8 mouse cellular contexts compared by ENCODE assay signal in the genomic region with DNA sequence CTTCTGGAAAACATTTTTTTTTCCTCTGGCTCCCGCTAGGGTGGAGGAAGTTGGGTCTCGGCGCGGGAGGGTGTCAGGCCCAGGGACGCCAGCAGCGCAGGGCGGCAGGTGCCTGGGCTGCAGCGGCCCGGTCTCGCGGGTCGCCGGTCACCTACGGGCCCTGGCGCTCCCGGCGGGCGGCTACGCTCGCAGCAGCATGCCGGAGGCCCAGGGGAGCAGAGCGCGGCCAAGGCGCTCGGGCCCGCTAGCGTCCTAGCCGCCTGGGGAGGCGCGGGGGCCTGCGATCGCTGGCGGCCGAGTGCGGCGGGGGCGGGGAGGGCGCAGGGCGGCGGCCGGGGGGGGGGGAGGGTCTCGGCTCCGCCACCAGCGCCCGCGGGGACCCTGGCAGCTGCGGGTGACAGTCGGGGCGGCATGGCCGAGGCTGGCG. TPM values are rescaled to one million over a fixed set of nuclear protein-coding genes. Genes with fewer than 3 reads are reported as not detected.
DNase-seq lines count a peak whose midpoint lies in the region; ATAC-seq and TF ChIP-seq lines count a peak whose summit lies in the region.

No protein-coding gene starts in this region.

- no peaks in the 10 kb centered on the region for H3K36me3 ChIP-seq in ES-Bruce4 (ENCODE audit: control insufficient read depth, insufficient read depth, low read length, poor library complexity, severe bottlenecking)
- no peaks in the 10 kb centered on the region for H3K36me3 ChIP-seq in forebrain, embryonic 11.5 days (ENCODE audit: control insufficient read depth, insufficient read depth, low read length)
- H3K36me3 ChIP-seq in heart, embryonic 16.5 days (ENCODE audit: control insufficient read depth, insufficient read depth) = no peaks in the 10 kb centered on the region
- H3K36me3 ChIP-seq in lung, embryonic 14.5 days (ENCODE audit: insufficient read depth) = no peaks in the 10 kb centered on the region
- H3K36me3 ChIP-seq in neural tube, embryonic 14.5 days (ENCODE audit: control insufficient read depth, insufficient read depth, low read length) = no peaks in the 10 kb centered on the region
- no peaks in the 10 kb centered on the region for H3K36me3 ChIP-seq in thymus, adult 2 months (ENCODE audit: control insufficient read depth, insufficient read depth, low read length)

- peak overlapping the region; percentile 96; the same call in 1 of the 2 replicates for H3K27ac ChIP-seq in ES-Bruce4 (ENCODE audit: insufficient read depth, low read length)
- peak overlapping the region; percentile 92 for H3K27ac ChIP-seq in forebrain, embryonic 11.5 days (ENCODE audit: low read depth, low read length)
- H3K27ac ChIP-seq in heart, embryonic 16.5 days (ENCODE audit: low read length) = peak overlapping the region; percentile 99
- peak overlapping the region; percentile 92 for H3K27ac ChIP-seq in lung, embryonic 14.5 days (ENCODE audit: low read depth)
- peak overlapping the region; percentile 95 for H3K27ac ChIP-seq in neural tube, embryonic 14.5 days (ENCODE audit: low read depth, low read length)
- peak overlapping the region; percentile 91 for H3K27ac ChIP-seq in thymus, adult 2 months (ENCODE audit: control insufficient read depth, insufficient read depth, low read length)

- no peak for TF ChIP-seq CTCF in ES-Bruce4 (IDR thresholded peaks at IDR 0.05; ENCODE audit: low read depth, low read length)
- peak; percentile 34; the same call in 1 of the 2 replicates for TF ChIP-seq CTCF in lung, embryonic 14.5 days (IDR thresholded peaks at IDR 0.05; ENCODE audit: low read depth)
- TF ChIP-seq CTCF in thymus, adult 2 months (IDR thresholded peaks at IDR 0.05; ENCODE audit: borderline replicate concordance, control insufficient read depth, extremely low read depth, insufficient read depth, low read length, poor library complexity) = no peak

- H3K9me3 ChIP-seq in ES-Bruce4 (replicated peaks; ENCODE audit: control insufficient read depth, insufficient read depth, low read length, poor library complexity, severe bottlenecking) = no peaks in the 10 kb centered on the region
- H3K9me3 ChIP-seq in forebrain, embryonic 11.5 days (ENCODE audit: control insufficient read depth, low read length) = no peaks in the 10 kb centered on the region
- no peaks in the 10 kb centered on the region for H3K9me3 ChIP-seq in heart, embryonic 16.5 days (replicated peaks; ENCODE audit: control insufficient read depth, low read length)
- H3K9me3 ChIP-seq in lung, embryonic 14.5 days (ENCODE audit: low read depth, low read length) = no peaks in the 10 kb centered on the region
- no peaks in the 10 kb centered on the region for H3K9me3 ChIP-seq in neural tube, embryonic 14.5 days (ENCODE audit: control insufficient read depth, low read length)

- peak overlapping the region; percentile 98 for H3K9ac ChIP-seq in ES-Bruce4 (ENCODE audit: low read depth, poor library complexity, severe bottlenecking)
- peak overlapping the region; percentile 95 for H3K9ac ChIP-seq in forebrain, embryonic 11.5 days (ENCODE audit: low read length)
- peak overlapping the region; percentile 94 for H3K9ac ChIP-seq in heart, embryonic 16.5 days (ENCODE audit: low read length)
- peak overlapping the region; percentile 84 for H3K9ac ChIP-seq in lung, embryonic 14.5 days
- H3K9ac ChIP-seq in neural tube, embryonic 14.5 days (replicated peaks; ENCODE audit: low read depth, low read length) = peak overlapping the region; percentile 95

- under 1% methylated on average over 24 of the region's 51 CpGs for WGBS in forebrain, embryonic 11.5 days
- under 1% methylated on average over 31 of the region's 51 CpGs for WGBS in heart, embryonic 16.5 days
- WGBS in lung, embryonic 14.5 days = 0% methylated on average over 35 of the region's 51 CpGs
- 0% methylated on average over 16 of the region's 51 CpGs for WGBS in neural tube, embryonic 14.5 days
- WGBS in thymus, adult 2 months = 1% methylated on average over 48 of the region's 51 CpGs

- TF ChIP-seq EP300 in ES-Bruce4 (IDR thresholded peaks at IDR 0.05; ENCODE audit: insufficient read depth, low read depth, low read length) = no peak

- H3K4me1 ChIP-seq in ES-Bruce4 (ENCODE audit: control insufficient read depth, insufficient read depth, low read length) = peaks cover 1% of the 10 kb centered on the region
- peaks cover 3% of the 10 kb centered on the region for H3K4me1 ChIP-seq in forebrain, embryonic 11.5 days (replicated peaks; ENCODE audit: control insufficient read depth, insufficient read depth, low read length)
- peaks cover 27% of the 10 kb centered on the region for H3K4me1 ChIP-seq in heart, embryonic 16.5 days (ENCODE audit: control insufficient read depth, insufficient read depth, low read length)
- H3K4me1 ChIP-seq in lung, embryonic 14.5 days (ENCODE audit: insufficient read depth) = peaks cover 15% of the 10 kb centered on the region
- H3K4me1 ChIP-seq in neural tube, embryonic 14.5 days (ENCODE audit: control insufficient read depth, insufficient read depth, low read length) = peaks cover 21% of the 10 kb centered on the region
- peaks cover 12% of the 10 kb centered on the region for H3K4me1 ChIP-seq in thymus, adult 2 months (replicated peaks; ENCODE audit: control insufficient read depth, insufficient read depth, low read length)

- H3K27me3 ChIP-seq in ES-Bruce4 (ENCODE audit: control insufficient read depth, insufficient read depth, low read length, poor library complexity, severe bottlenecking) = no peaks in the 10 kb centered on the region
- H3K27me3 ChIP-seq in forebrain, embryonic 11.5 days (ENCODE audit: control insufficient read depth, insufficient read depth, low read length) = no peaks in the 10 kb centered on the region
- no peaks in the 10 kb centered on the region for H3K27me3 ChIP-seq in heart, embryonic 16.5 days (ENCODE audit: control insufficient read depth, insufficient read depth, low read length)
- no peaks in the 10 kb centered on the region for H3K27me3 ChIP-seq in lung, embryonic 14.5 days (ENCODE audit: insufficient read depth, low read length)
- no peaks in the 10 kb centered on the region for H3K27me3 ChIP-seq in neural tube, embryonic 14.5 days (ENCODE audit: control insufficient read depth, insufficient read depth, low read length)
- H3K27me3 ChIP-seq in thymus, adult 2 months (ENCODE audit: control insufficient read depth, insufficient read depth, low read length) = no peaks in the 10 kb centered on the region

- TF ChIP-seq POLR2A in ES-Bruce4 (IDR thresholded peaks at IDR 0.05; ENCODE audit: insufficient read depth, low read length) = no peak
- peak; percentile 67; the same call in 1 of the 2 replicates for TF ChIP-seq POLR2A in thymus, adult 2 months (IDR thresholded peaks at IDR 0.05; ENCODE audit: control insufficient read depth, extremely low read depth, insufficient read depth, low read length, poor library complexity)

- H3K4me3 ChIP-seq in ES-Bruce4 (ENCODE audit: low read depth, low read length) = peak overlapping the region; percentile 98
- peak overlapping the region; percentile 88 for H3K4me3 ChIP-seq in forebrain, embryonic 11.5 days (ENCODE audit: low read depth, low read length)
- peak overlapping the region; percentile 92 for H3K4me3 ChIP-seq in heart, embryonic 16.5 days (ENCODE audit: low read length)
- H3K4me3 ChIP-seq in lung, embryonic 14.5 days (ENCODE audit: low read depth, low read length) = peak overlapping the region; percentile 81
- H3K4me3 ChIP-seq in neural tube, embryonic 14.5 days (ENCODE audit: low read depth, low read length) = peak overlapping the region; percentile 86
- H3K4me3 ChIP-seq in thymus, adult 2 months (ENCODE audit: control insufficient read depth, insufficient read depth, low read length) = peak overlapping the region; percentile 98

- peak; percentile 64 for ATAC-seq in forebrain, embryonic 11.5 days (replicated peaks; ENCODE audit: low FRiP score)
- peak; percentile 57 for ATAC-seq in heart, embryonic 16.5 days (replicated peaks; ENCODE audit: extremely low read depth, insufficient read depth, low FRiP score)
- ATAC-seq in lung, embryonic 14.5 days (ENCODE audit: insufficient read depth) = peak; percentile 54
- ATAC-seq in neural tube, embryonic 14.5 days (ENCODE audit: low read depth) = peak; percentile 67

- peak overlapping the region; percentile 90 for H3K4me2 ChIP-seq in forebrain, embryonic 11.5 days (ENCODE audit: low read depth, low read length, severe bottlenecking)
- H3K4me2 ChIP-seq in heart, embryonic 16.5 days (ENCODE audit: low read depth, low read length) = peak overlapping the region; percentile 94
- H3K4me2 ChIP-seq in lung, embryonic 14.5 days = peak overlapping the region; percentile 96
- peak overlapping the region; percentile 77 for H3K4me2 ChIP-seq in neural tube, embryonic 14.5 days (ENCODE audit: low read depth, low read length)

- peak; percentile 59 for DNase-seq in c-Kit-negative CD71-positive TER-119-positive erythroid progenitor cells, embryonic 14.5 days (ENCODE audit: low read depth, low spot score)
- peak; percentile 78 for DNase-seq in forebrain, embryonic 11.5 days (ENCODE audit: low spot score)
- DNase-seq in kidney, postnatal 25 days = peak; percentile 76 to 89
- DNase-seq in lung, embryonic 14.5 days = peak; percentile 82
- DNase-seq in thymus, adult 2 months = peak; percentile 73

RNA-seq across cellular contexts. Expression of a gene that starts 0.3 kb away (rescaled TPM):
- polyA plus RNA-seq in ES-Bruce4 (2011; ENCODE audit: insufficient read depth, insufficient read length, low read depth, missing spikeins) = 15.9 and 25.9 TPM in 2 replicates
- 5.9 and 6.1 TPM in 2 replicates for polyA plus RNA-seq in forebrain, embryonic 11.5 days (2014; fragmentation: Nextera tagmentation; extraction: Ambion mirVana)
- 10.7 and 12.1 TPM in 2 replicates for polyA plus RNA-seq in heart, embryonic 16.5 days (2015; fragmentation: Nextera tagmentation; extraction: Ambion mirVana)
- 5.2 and 5.6 TPM in 2 replicates for polyA plus RNA-seq in lung, embryonic 14.5 days (2014; fragmentation: Nextera tagmentation; extraction: Ambion mirVana)
- 10.3 and 11.2 TPM in 2 replicates for polyA plus RNA-seq in neural tube, embryonic 14.5 days (2014; fragmentation: Nextera tagmentation; extraction: Ambion mirVana)
- 13.1 and 17.9 TPM in 2 replicates for polyA plus RNA-seq in thymus, adult 2 months (2012; rRNA removed)

RNA-seq across cellular contexts. Expression of a gene that starts 27.7 kb away (rescaled TPM):
- polyA plus RNA-seq in ES-Bruce4 (2011; ENCODE audit: insufficient read depth, insufficient read length, low read depth, missing spikeins) = 0.44 TPM in 1 of 2 replicates, not detected in the other
- 0.47 and 0.49 TPM in 2 replicates for polyA plus RNA-seq in forebrain, embryonic 11.5 days (2014; fragmentation: Nextera tagmentation; extraction: Ambion mirVana)
- polyA plus RNA-seq in heart, embryonic 16.5 days (2015; fragmentation: Nextera tagmentation; extraction: Ambion mirVana) = 0.07 and 0.14 TPM in 2 replicates
- 0.25 and 0.51 TPM in 2 replicates for polyA plus RNA-seq in lung, embryonic 14.5 days (2014; fragmentation: Nextera tagmentation; extraction: Ambion mirVana)
- 0.42 and 0.72 TPM in 2 replicates for polyA plus RNA-seq in neural tube, embryonic 14.5 days (2014; fragmentation: Nextera tagmentation; extraction: Ambion mirVana)
- not detected in 2 replicates for polyA plus RNA-seq in thymus, adult 2 months (2012; rRNA removed)

Comparison
In these comparisons a context has a peak if more than half of its experiments do, and no peak if none do; other contexts are left out.
1. Peak in every context shown above with its lines: DNase-seq, ATAC-seq, H3K4me3 ChIP-seq and H3K27ac ChIP-seq.